Mouse (Mus musculus) gastrocnemius, postnatal 25 days (tissue): ENCODE measurements around the gene Hs6st3. TPM values are rescaled to one million over a fixed set of nuclear protein-coding genes. Genes with fewer than 3 reads are reported as not detected.

ENCODE experiments used
- DNase-seq: peaks from one replicate; pipeline ENCODE4 v3.0.0; 2022
- total RNA-seq, 2 experiments: library from RNA; stranded (reverse); gene quantifications; 1 replicate in 1 of 2; 2 replicates in 1 of 2; pipeline ENCODE4 v1.2.3; 2021

Hs6st3 gene
- total RNA-seq, 2 experiments from 2014 or later, result not detected

DNA sequence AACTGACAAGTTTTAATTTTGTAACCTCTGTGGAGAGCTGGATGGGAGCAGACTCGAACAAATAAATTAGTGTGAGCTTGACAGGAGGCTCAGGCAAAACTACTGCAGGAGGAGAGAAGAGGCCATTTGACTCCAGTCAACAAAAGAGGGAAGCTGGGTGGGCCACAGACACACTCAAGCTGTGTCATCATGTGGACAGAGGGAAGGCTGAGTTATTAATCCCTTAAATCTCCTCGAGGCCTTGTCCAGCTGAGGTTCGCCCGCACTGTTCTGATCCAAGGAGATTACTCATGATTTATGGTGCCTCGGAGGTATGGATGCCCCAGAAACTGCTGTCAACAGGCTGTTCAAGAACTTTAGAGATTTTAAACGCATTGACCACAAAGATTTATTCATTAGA, 776.4 kb downstream of the Hs6st3 start:
- no peak for DNase-seq

DNA sequence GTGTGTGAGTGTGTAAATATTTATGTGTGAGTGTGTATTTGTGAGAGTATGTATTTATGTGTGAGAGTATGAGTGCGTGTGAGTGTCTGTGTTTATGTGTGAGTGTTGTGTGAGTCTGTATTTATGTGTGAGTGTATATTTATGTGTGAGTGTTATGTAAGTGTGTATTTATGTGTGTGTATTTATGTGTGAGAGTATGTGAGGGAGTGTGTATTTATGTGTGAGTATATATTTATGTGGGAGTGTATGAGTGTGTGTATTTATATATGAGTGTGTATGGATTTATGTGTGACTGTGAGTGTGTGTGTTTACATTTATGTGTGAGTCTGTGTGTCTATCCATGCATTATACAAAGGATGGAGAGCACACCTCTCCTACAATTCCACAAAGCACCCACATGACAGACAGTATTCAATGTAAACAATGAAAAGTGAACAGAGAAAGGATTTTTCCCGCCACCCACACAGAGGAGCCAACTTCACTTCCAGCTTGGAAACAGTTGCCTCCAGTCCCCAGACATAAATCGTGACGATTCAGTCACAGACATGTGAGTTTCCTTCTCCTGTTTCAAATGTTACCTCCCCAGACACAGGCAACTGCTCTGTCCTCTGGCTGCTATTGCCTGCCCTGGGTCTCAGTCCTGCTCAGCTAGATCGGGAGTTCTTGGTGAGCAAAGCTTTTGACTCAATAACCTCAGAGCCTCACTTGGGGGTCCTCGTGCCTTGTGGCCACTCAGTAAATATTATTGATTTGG, 780.3 kb downstream of the Hs6st3 start:
- DNase-seq, result no peak

DNA sequence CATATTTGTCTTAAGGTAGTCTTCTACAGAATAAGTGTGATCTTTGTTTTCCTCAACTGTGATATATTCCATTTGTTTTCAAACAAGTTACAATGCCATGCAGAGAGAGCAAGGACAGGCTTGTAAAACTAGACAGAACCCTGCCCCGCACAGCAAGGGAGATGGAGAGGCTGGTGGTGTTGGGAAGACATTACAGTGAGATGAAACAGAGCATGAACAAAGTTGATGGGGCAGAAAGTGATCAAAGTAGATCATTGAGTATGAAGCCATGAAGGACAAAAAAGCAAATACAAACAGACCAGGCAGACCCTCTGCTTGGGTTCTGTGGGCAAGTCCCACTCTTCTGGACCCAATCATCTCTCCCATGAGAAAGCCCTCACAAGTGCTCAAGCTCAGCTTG, 781.0 kb downstream of the Hs6st3 start:
- DNase-seq, result no peak

Other genes starting within 250 kb of the Hs6st3 start
- 1 to 10 TPM; 2.2 to 2.6 TPM for gene Dzip1, start 212.9 kb upstream of the Hs6st3 start, total RNA-seq
- gene Dnajc3, start 200.4 kb upstream of the Hs6st3 start, total RNA-seq, result 10 to 100 TPM; 18.9 to 20.8 TPM
- gene Uggt2, start 38.9 kb upstream of the Hs6st3 start, total RNA-seq, result 1 to 10 TPM; 6.5 to 7.3 TPM